ENCODE assay signal across 33 mouse cellular contexts in genomic region chr9:78314696-78315095, GRCm38 (mm10). TPM values are rescaled to one million over a fixed set of nuclear protein-coding genes. Genes with fewer than 3 reads are reported as not detected.
"Had no signal": no experiment of that assay in that cellular context is flagged by ENCODE, and none has a peak within 500 bp of the region (broad histone marks: within the 10 kb centered on the region; RNA-seq: fewer than 3 reads in every experiment).

Gene Omt2a, minus strand, starts transcription at chr9:78314796.

- H3K9me3 ChIP-seq: embryonic facial prominence, embryonic 10.5 days; embryonic facial prominence, embryonic 12.5 days; embryonic facial prominence, embryonic 13.5 days; embryonic facial prominence, embryonic 15.5 days; forebrain, embryonic 10.5 days; forebrain, embryonic 12.5 days; forebrain, embryonic 13.5 days; forebrain, embryonic 15.5 days had no signal

- H3K36me3 ChIP-seq: embryonic facial prominence, embryonic 10.5 days; embryonic facial prominence, embryonic 12.5 days; embryonic facial prominence, embryonic 13.5 days; embryonic facial prominence, embryonic 15.5 days; forebrain, embryonic 10.5 days; forebrain, embryonic 12.5 days; forebrain, embryonic 15.5 days had no signal

- DNase-seq: cerebellum, adult 8-10 months; cerebellum, adult 9-10 months; cerebellum, adult 9-11 months; cerebellum, postnatal 10 days; cerebellum, postnatal 14 days; cerebellum, postnatal 25 days; cerebellum, postnatal 36 days; embryo, embryonic 11 days; forebrain, postnatal 0 days; gastrocnemius, adult 2 months; gastrocnemius, postnatal 10 days; gastrocnemius, postnatal 14 days; gastrocnemius, postnatal 25 days; gastrocnemius, postnatal 36 days; heart, adult 18-20 months; heart, adult 2 months had no signal

- H3K4me1 ChIP-seq: embryonic facial prominence, embryonic 10.5 days; embryonic facial prominence, embryonic 12.5 days; embryonic facial prominence, embryonic 13.5 days; embryonic facial prominence, embryonic 15.5 days; forebrain, embryonic 10.5 days; forebrain, embryonic 12.5 days; forebrain, embryonic 13.5 days; forebrain, embryonic 15.5 days had no signal

- H3K27me3 ChIP-seq: embryonic facial prominence, embryonic 12.5 days; embryonic facial prominence, embryonic 13.5 days; embryonic facial prominence, embryonic 15.5 days; forebrain, embryonic 12.5 days; forebrain, embryonic 13.5 days; forebrain, embryonic 15.5 days had no signal

- H3K4me3 ChIP-seq: embryonic facial prominence, embryonic 10.5 days; embryonic facial prominence, embryonic 12.5 days; embryonic facial prominence, embryonic 13.5 days; embryonic facial prominence, embryonic 15.5 days; erythroblast, embryonic 14.5 days; forebrain, embryonic 10.5 days; forebrain, embryonic 12.5 days; forebrain, embryonic 13.5 days; forebrain, embryonic 15.5 days; gastrocnemius, adult 2 months; heart, adult 2 months had no signal

- H3K27ac ChIP-seq: embryonic facial prominence, embryonic 10.5 days; embryonic facial prominence, embryonic 12.5 days; embryonic facial prominence, embryonic 13.5 days; embryonic facial prominence, embryonic 15.5 days; forebrain, embryonic 10.5 days; forebrain, embryonic 12.5 days; forebrain, embryonic 13.5 days; forebrain, embryonic 15.5 days; gastrocnemius, adult 2 months; heart, adult 2 months had no signal

RNA-seq across cellular contexts. Expression of gene Omt2a, which starts in this region (rescaled TPM):
- polyA plus RNA-seq: cortical plate, adult 2 months; embryonic facial prominence, embryonic 10.5 days; embryonic facial prominence, embryonic 11.5 days; embryonic facial prominence, embryonic 12.5 days; embryonic facial prominence, embryonic 13.5 days; embryonic facial prominence, embryonic 14.5 days; embryonic facial prominence, embryonic 15.5 days; erythroblast, embryonic 14.5 days; forebrain, embryonic 10.5 days; forebrain, embryonic 11.5 days; forebrain, embryonic 12.5 days; forebrain, embryonic 13.5 days; forebrain, embryonic 14.5 days; forebrain, embryonic 15.5 days; forebrain, embryonic 16.5 days; forebrain, postnatal 0 days; frontal cortex, adult 2 months; gonadal fat pad, adult 2 months; heart, adult 2 months had no signal
